Mouse (Mus musculus) right cerebral cortex, postnatal 25 days (tissue): ENCODE measurements around the gene Abcc8.
A peak's percentile ranks its signal among the peaks of the same experiment; 100 is the strongest.

Experiments
- DNase-seq: peaks from one replicate; pipeline ENCODE4 v3.0.0; 2022

Gene Abcc8

GRCm38 (mm10) chr7:46105484-46105883, 74.3 kb downstream of the Abcc8 start:
- no peak for DNase-seq

- DNase-seq, result no peak
Measured at GRCm38 (mm10) chr7:46104256-46104915, 75.4 kb downstream of the Abcc8 start.

GRCm38 (mm10) chr7:46103771-46104170, 76.1 kb downstream of the Abcc8 start:
- DNase-seq, result no peak

DNA sequence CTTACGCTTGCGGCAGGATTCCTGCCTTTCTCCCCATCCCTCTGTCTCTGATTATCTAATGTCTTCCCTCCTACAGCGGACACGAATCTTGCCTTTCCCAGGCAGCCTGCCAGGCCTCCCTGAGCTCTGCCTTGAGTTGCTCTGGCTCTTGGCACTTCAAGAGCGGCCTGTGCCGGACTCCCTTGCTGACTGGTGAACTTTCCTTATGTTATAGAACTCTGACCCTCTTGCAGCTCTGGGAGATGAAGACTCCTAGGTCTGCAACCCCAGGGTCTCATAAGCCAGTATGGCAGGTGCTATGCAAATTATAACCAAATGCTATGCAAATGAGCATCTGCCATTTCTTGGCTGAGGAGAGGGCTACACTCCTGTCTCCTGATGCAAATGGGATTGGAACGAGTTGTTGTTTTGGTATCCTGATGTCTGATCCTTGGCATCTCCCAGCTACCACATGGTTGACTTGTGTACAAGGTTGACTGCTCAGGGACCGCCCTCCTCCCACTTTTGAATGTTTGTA, 76.7 kb downstream of the Abcc8 start:
- peak; percentile 76 for DNase-seq

- peak; percentile 81 for DNase-seq
Measured at GRCm38 (mm10) chr7:46100563-46100962, 79.3 kb downstream of the Abcc8 start, which contains the start of gene Kcnj11. TSS of gene Kcnj11 (minus strand) at chr7:46100764.

- no peak for DNase-seq
Measured at GRCm38 (mm10) chr7:46099682-46100081, 80.2 kb downstream of the Abcc8 start.

DNA sequence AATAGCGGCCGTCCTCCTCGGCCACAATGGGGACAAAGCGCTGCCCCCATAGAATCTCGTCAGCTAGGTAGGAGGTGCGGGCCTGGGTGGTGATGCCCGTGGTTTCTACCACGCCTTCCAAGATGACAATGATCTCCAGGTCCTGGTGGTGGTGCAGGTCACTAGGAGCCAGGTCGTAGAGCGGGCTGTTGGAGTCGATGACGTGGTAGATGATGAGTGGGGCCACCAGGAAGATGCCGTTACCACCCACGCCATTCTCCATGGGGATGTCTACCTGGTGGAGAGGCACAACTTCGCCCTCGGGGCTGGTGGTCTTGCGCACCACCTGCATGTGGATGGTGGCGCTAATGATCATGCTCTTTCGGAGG, 80.9 kb downstream of the Abcc8 start:
- DNase-seq, result no peak

- DNase-seq, result peak; percentile 42
Measured at GRCm38 (mm10) chr7:46098221-46098918, 81.5 kb downstream of the Abcc8 start.

DNA sequence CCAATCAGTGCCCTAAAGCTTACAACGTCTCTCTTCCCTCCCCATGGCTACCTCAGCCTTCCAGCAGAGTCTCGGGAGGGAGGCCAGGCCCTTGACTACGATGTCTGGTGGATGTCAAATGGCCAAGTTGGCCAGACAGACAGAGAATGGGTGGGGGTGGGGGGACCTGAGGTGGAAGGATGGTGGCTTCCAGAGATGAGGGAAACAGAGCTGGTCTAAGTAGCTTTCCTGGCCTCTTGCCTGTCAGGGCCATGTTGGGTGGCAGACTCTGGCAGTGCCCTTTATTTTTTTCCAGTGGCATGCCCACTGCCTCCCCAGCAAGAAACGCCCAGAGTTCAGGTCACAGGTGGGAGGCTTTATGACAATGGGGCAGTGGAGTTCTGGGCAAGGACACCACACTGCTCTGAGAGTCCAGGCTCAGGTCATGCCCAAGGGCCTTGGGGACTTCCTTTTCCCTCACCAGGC, 82.5 kb downstream of the Abcc8 start:
- no peak for DNase-seq

GRCm38 (mm10) chr7:46096136-46096535, 83.7 kb downstream of the Abcc8 start:
- DNase-seq, result peak; percentile 69

- no peak for DNase-seq
Measured at GRCm38 (mm10) chr7:46092803-46093202, 87.0 kb downstream of the Abcc8 start.

DNA sequence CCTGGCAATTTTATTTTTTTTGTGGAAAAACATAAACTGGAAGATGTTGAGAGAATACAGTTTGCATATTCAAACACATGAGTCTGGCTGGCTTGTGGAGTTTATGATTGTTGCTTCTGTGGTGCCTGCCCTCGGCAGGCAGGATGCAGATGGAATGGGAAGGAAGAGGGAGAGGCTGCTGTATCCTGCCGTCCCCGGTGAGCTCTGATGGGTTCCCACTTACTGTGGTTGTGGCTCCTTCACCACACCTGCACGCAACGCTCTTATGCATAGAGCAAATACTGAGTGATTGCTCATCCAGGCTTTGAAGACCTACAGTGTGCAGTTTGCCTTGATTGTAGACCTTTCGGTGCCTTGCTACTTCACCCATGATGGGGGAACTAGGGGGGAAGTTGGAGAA, 91.6 kb downstream of the Abcc8 start:
- no peak for DNase-seq

- no peak for DNase-seq
Measured at GRCm38 (mm10) chr7:46086378-46086777, 93.5 kb downstream of the Abcc8 start.

DNA sequence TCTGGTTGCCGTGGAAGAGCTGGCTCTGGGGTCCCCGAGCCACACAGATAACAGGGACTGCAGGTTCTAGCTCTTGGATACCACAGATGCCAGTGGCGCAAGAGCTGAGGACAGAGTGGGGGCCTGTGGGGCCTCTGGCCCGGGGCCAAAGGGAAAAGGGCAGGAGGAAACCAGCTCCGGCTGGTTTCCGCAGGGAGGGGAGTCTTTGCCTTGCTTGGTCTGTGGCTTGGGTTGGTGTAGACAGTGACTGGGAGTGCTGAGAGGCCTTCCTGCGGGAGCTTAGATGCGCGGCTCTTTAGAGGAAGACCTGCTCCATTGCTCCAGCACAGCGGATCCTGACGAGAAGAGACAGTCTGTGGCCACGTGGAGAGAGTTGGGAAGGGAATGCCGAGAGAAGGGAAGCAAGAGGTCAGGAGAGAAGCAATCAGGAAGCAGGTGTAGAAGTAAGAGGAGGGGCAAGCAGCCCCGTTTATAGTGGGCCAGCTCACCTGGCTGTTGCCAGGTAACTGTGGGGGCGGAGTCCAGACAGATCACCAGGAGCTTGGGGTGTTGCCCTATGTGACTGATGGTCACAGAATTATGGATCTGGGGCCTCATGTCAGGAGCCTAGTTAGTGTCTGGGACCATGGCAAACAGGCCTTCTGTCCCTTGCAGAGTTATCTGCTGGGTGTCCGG, 94.9 kb downstream of the Abcc8 start:
- DNase-seq, result no peak

- DNase-seq, result no peak
Measured at GRCm38 (mm10) chr7:46084024-46084423, 95.8 kb downstream of the Abcc8 start.

DNA sequence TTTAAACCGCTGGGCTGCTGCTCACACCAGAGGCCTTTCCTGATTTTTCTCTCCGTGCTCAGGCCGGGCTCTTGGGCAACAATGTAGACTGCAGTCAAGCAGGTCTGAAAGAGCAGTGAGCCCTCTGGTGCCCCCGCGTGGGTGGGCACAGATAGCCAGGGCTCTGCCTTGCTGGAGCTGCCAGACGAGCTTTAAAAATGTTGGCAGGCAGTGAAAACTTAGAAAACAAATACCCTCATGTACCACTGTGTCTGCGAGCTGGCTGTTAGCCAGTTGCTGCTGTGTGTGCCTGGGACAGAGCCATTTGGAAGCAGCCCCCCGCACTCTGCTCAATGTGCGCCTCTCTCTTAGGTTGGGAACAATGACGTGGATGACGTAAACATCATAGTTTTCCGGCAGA, 102.2 kb downstream of the Abcc8 start:
- no peak for DNase-seq

DNA sequence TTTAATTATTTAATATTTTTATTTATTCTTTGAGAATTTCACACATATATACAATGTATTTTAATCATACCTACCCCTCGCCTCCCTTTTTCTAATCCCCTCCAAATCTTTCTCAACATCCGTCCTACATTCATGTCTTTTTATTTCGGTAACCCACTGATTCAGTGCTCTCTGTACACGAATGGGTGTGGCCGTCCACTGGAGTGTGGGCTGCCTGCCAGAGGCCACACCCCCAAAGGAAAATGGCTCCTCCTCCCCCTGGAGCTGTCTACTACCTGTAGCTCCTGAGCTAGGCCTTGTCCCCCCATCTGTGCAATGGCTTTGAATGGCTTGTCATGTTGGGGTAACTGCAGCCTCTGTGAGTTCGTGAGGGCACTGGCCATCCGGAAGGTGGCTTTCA, 103.0 kb downstream of the Abcc8 start:
- DNase-seq, result no peak

GRCm38 (mm10) chr7:46068831-46069230, 111.0 kb downstream of the Abcc8 start:
- DNase-seq, result no peak

DNA sequence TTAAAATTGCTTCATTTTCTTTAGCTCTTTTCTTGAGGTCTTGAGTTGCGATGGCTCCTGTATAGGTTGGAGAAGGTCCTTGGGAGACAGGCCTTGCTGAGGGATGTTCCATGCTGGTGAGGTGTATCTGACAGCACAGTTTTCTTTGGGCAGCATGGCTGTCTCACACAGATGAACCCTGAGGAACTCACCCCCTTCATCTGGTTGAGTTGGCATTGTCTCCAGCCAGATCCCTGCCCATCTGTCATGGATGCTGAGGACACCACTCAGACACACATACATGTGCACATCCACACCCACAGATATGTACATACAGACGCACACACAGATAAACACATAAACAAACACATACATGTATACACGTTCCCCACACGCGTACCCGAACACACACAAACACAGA, 116.5 kb downstream of the Abcc8 start:
- DNase-seq, result no peak

GRCm38 (mm10) chr7:46061614-46062013, 118.2 kb downstream of the Abcc8 start:
- no peak for DNase-seq

GRCm38 (mm10) chr7:46060688-46061087, 119.1 kb downstream of the Abcc8 start:
- no peak for DNase-seq

GRCm38 (mm10) chr7:46058882-46059281, 121.0 kb downstream of the Abcc8 start:
- no peak for DNase-seq
